8 mouse cellular contexts compared by ENCODE assay signal in the genomic region with DNA sequence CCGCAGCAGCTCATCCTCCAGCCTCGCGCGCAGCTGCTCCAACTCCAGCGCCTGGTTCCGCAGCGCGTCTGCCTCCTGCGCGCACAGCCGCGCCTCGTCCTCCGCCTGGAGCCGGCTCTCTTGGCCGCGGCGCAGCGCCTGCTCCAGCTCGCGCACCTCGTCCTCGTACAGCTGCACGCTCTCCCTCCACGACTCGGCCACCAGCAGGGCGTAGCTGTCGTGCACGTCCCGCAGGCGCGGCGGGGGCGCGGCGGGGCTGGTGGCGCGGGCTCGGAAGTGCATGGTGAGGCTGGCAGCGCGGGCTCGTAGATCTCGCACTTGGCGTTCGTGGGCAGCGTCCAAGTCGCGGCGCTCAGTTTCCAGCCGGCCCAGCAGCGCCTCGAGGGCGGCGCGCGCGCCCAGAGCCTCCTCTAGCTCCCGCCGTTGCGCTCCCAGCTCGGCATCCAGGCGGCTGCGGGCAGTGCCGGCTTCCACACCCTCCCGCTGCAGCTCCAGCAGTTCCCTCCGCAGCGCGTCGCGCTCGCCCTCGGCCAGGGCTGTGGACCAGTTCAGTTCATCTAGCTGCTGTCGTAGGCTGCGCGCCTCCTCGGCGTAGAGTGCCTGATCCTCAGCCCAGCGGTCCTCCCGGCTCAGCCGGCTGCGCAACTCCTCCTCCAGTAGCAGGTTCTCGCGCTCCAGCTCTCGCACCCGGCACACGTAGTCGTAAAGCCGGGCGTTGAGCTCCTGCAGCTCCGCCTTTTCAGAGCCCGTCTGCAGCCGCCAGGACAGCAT. TPM values are rescaled to one million over a fixed set of nuclear protein-coding genes. Genes with fewer than 3 reads are reported as not detected.
DNase-seq lines count a peak whose midpoint lies in the region; ATAC-seq and TF ChIP-seq lines count a peak whose summit lies in the region.

No protein-coding gene starts in this region.

- DNase-seq in ovary, postnatal 14 days (ENCODE audit: low spot score) = peak; percentile 53
- no peak for DNase-seq in ovary, postnatal 10 days (ENCODE audit: low spot score)
- DNase-seq in cerebellum, postnatal 36 days = peak; percentile 8 to 41
- DNase-seq in gastrocnemius, postnatal 14 days = peak; percentile 71
- DNase-seq in kidney, postnatal 0 days (ENCODE audit: low spot score) = peak; percentile 61
- peak; percentile 16 for DNase-seq in liver
- peak; percentile 65 for DNase-seq in midbrain, postnatal 0 days (ENCODE audit: low spot score)
- DNase-seq in testis, postnatal 14 days (ENCODE audit: low spot score) = peak; percentile 43

- no peaks in the 10 kb centered on the region for H3K9me3 ChIP-seq in kidney, postnatal 0 days (replicated peaks; ENCODE audit: low read length)
- H3K9me3 ChIP-seq in midbrain, postnatal 0 days (ENCODE audit: low read length) = no peaks in the 10 kb centered on the region

- no peaks in the 10 kb centered on the region for H3K36me3 ChIP-seq in kidney, postnatal 0 days (ENCODE audit: insufficient read depth, low read length)
- H3K36me3 ChIP-seq in midbrain, postnatal 0 days (ENCODE audit: insufficient read depth, low read length) = no peaks in the 10 kb centered on the region

- TF ChIP-seq CTCF in kidney, postnatal 0 days (IDR thresholded peaks at IDR 0.05; ENCODE audit: low read depth) = no peak
- TF ChIP-seq CTCF in midbrain, postnatal 0 days (IDR thresholded peaks at IDR 0.05) = no peak

- H3K27me3 ChIP-seq in kidney, postnatal 0 days (ENCODE audit: insufficient read depth, low read length) = no peaks in the 10 kb centered on the region; the same call in 1 of the 2 replicates
- H3K27me3 ChIP-seq in midbrain, postnatal 0 days (ENCODE audit: insufficient read depth, low read length) = no peaks in the 10 kb centered on the region

- H3K9ac ChIP-seq in kidney, postnatal 0 days (ENCODE audit: low read depth, low read length) = peak overlapping the region; percentile 52
- peak overlapping the region; percentile 57 for H3K9ac ChIP-seq in midbrain, postnatal 0 days (replicated peaks; ENCODE audit: low read length, poor library complexity, severe bottlenecking)

- intact Hi-C loops in gastrocnemius, postnatal 14 days (cut with DNase I; ENCODE audit: low total_unique reads) = loop anchor here (2.0 kb wide), 1 partner anchor 84 kb away; no protein-coding TSS in a partner anchor

- under 1% methylated on average over 85 of the region's 92 CpGs for WGBS in kidney, postnatal 0 days
- under 1% methylated on average over 83 of the region's 92 CpGs for WGBS in midbrain, postnatal 0 days

- H3K4me3 ChIP-seq in kidney, postnatal 0 days (replicated peaks; ENCODE audit: low read depth, low read length) = peak overlapping the region; percentile 50
- peak overlapping the region; percentile 65 for H3K4me3 ChIP-seq in midbrain, postnatal 0 days (ENCODE audit: low read depth, low read length)

- H3K4me1 ChIP-seq in kidney, postnatal 0 days (replicated peaks; ENCODE audit: insufficient read depth, low read length) = peaks cover 3% of the 10 kb centered on the region; the same call in 1 of the 2 replicates
- H3K4me1 ChIP-seq in midbrain, postnatal 0 days (ENCODE audit: insufficient read depth, low read length) = no peaks in the 10 kb centered on the region

- peak overlapping the region; percentile 88 for H3K4me2 ChIP-seq in kidney, postnatal 0 days (ENCODE audit: low read length)
- peak overlapping the region; percentile 95 for H3K4me2 ChIP-seq in midbrain, postnatal 0 days (ENCODE audit: low read depth, low read length, poor library complexity, severe bottlenecking)

- peak; percentile 70 for ATAC-seq in kidney, postnatal 0 days (replicated peaks; ENCODE audit: low FRiP score, low read depth)
- ATAC-seq in midbrain, postnatal 0 days (ENCODE audit: low FRiP score) = peak; percentile 75

- H3K27ac ChIP-seq in kidney, postnatal 0 days = no peak overlapping the region
- H3K27ac ChIP-seq in midbrain, postnatal 0 days (ENCODE audit: low read depth, low read length) = peak overlapping the region; percentile 70

RNA-seq across cellular contexts. Expression of a gene that starts 0.5 kb away (rescaled TPM):
- 100 to 1,000 TPM; 100 to 120 TPM for total RNA-seq in gastrocnemius, postnatal 14 days (2021)
- 0.60 and 1.2 TPM in 2 replicates for polyA plus RNA-seq in kidney, postnatal 0 days (2015; fragmentation: Nextera tagmentation; extraction: Ambion mirVana)
- 6.0 and 11.6 TPM in 2 replicates for total RNA-seq in midbrain, postnatal 0 days (2014; rRNA removed)
- polyA plus RNA-seq in midbrain, postnatal 0 days (2015; fragmentation: Nextera tagmentation; extraction: Ambion mirVana) = 4.2 and 4.7 TPM in 2 replicates
